26 mouse cellular contexts compared by ENCODE assay signal in the genomic region with DNA sequence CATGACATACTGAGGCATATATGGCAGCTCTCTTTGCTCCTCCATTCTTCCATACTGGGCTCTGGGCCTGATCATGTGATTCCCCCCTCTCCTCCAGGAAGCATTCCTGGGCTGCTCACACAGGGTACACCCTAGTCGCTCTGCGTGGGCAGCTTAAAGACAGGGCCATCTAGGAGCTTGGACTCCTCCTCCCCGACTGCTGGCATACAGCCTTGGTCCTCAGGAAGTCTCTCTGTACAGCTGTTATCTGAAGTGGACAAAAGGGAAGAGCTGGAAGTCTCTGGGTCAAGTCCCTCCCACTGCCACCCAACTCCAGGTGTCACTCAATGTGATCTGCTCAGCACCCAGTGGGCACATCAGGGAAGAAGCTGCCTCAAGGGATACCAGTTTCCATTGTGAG.
A peak's percentile ranks its signal among the peaks of the same experiment; 100 is the strongest.
DNase-seq lines count a peak whose midpoint lies in the region; ATAC-seq and TF ChIP-seq lines count a peak whose summit lies in the region.
"Had no signal": no experiment of that assay in that cellular context is flagged by ENCODE, and none has a peak within 500 bp of the region (broad histone marks: within the 10 kb centered on the region; RNA-seq: fewer than 3 reads in every experiment).

No protein-coding gene starts in this region.

- no peak for ATAC-seq in lung, embryonic 14.5 days (ENCODE audit: insufficient read depth)
- 0 out of 2 replicates have a peak, but pooled peaks have one; percentile 15 for ATAC-seq in kidney, embryonic 15.5 days (replicated peaks; ENCODE audit: low FRiP score)
- ATAC-seq: intestine, postnatal 0 days; liver, embryonic 12.5 days; midbrain, embryonic 16.5 days; Patski had no signal

- no peak overlapping the region for H3K27ac ChIP-seq in lung, embryonic 14.5 days (ENCODE audit: low read depth)
- H3K27ac ChIP-seq in kidney, adult 2 months (ENCODE audit: insufficient read depth, low read depth, low read length) = no peak overlapping the region
- no peak overlapping the region for H3K27ac ChIP-seq in kidney, embryonic 15.5 days
- H3K27ac ChIP-seq: embryonic facial prominence, embryonic 12.5 days; heart, adult 2 months; heart, embryonic 15.5 days; hindbrain, embryonic 10.5 days; limb, embryonic 13.5 days; liver, embryonic 12.5 days; neural tube, embryonic 13.5 days had no signal

- no peaks in the 10 kb centered on the region for H3K36me3 ChIP-seq in lung, embryonic 14.5 days (ENCODE audit: insufficient read depth)
- H3K36me3 ChIP-seq in kidney, adult 2 months (ENCODE audit: control insufficient read depth, insufficient read depth, low read length) = no peaks in the 10 kb centered on the region
- no peaks in the 10 kb centered on the region for H3K36me3 ChIP-seq in kidney, embryonic 15.5 days
- H3K36me3 ChIP-seq: embryonic facial prominence, embryonic 12.5 days; G1E; heart, embryonic 15.5 days; hindbrain, embryonic 10.5 days; limb, embryonic 13.5 days; liver, embryonic 12.5 days; neural tube, embryonic 13.5 days had no signal

- H3K4me2 ChIP-seq in lung, embryonic 14.5 days = no peak overlapping the region
- H3K4me2 ChIP-seq in kidney, embryonic 15.5 days = no peak overlapping the region
- H3K4me2 ChIP-seq: embryonic facial prominence, embryonic 12.5 days; heart, embryonic 15.5 days; limb, embryonic 13.5 days; liver, embryonic 12.5 days; neural tube, embryonic 13.5 days had no signal

- no peak for TF ChIP-seq POLR2A in kidney, adult 2 months (IDR thresholded peaks at IDR 0.05; ENCODE audit: low read depth, low read length)

- no peaks in the 10 kb centered on the region for H3K4me1 ChIP-seq in lung, embryonic 14.5 days (ENCODE audit: insufficient read depth)
- no peaks in the 10 kb centered on the region for H3K4me1 ChIP-seq in kidney, adult 2 months (ENCODE audit: control insufficient read depth, insufficient read depth, low read length)
- no peaks in the 10 kb centered on the region; the same call in 1 of the 2 replicates for H3K4me1 ChIP-seq in kidney, embryonic 15.5 days
- H3K4me1 ChIP-seq: embryonic facial prominence, embryonic 12.5 days; heart, embryonic 15.5 days; hindbrain, embryonic 10.5 days; limb, embryonic 13.5 days; liver, embryonic 12.5 days; neural tube, embryonic 13.5 days had no signal

- H3K27me3 ChIP-seq in lung, embryonic 14.5 days (ENCODE audit: insufficient read depth, low read length) = no peaks in the 10 kb centered on the region
- no peaks in the 10 kb centered on the region for H3K27me3 ChIP-seq in kidney, adult 2 months (replicated peaks; ENCODE audit: control insufficient read depth, insufficient read depth, low read length)
- no peaks in the 10 kb centered on the region for H3K27me3 ChIP-seq in kidney, embryonic 15.5 days
- H3K27me3 ChIP-seq: heart, embryonic 15.5 days; limb, embryonic 13.5 days; liver, embryonic 12.5 days; neural tube, embryonic 13.5 days; Patski had no signal

- DNase-seq in adrenal gland, postnatal 36 days = peak; percentile 8 to 12
- no peak for DNase-seq in adrenal gland, postnatal 4 days (ENCODE audit: low spot score in 2 of 2)
- peak; percentile 13 for DNase-seq in lung, embryonic 14.5 days
- DNase-seq in lung, postnatal 36 days = no peak
- DNase-seq in kidney, adult 2 months = peak; percentile 36
- no peak for DNase-seq in gastrocnemius, postnatal 10 days
- DNase-seq in layer of hippocampus, adult 11-12 months (ENCODE audit: low spot score) = no peak
- DNase-seq: cerebellum, adult 2 months; cerebellum, postnatal 25 days; gastrocnemius, postnatal 36 days; heart, adult 2 months; retina, postnatal 1 day; right cerebral cortex, postnatal 25 days; spleen, adult 18-20 months had no signal

- H3K4me3 ChIP-seq in lung, embryonic 14.5 days (ENCODE audit: low read depth, low read length) = no peak overlapping the region
- H3K4me3 ChIP-seq in kidney, adult 2 months (ENCODE audit: insufficient read depth, low read depth, low read length) = no peak overlapping the region
- H3K4me3 ChIP-seq in kidney, embryonic 15.5 days (replicated peaks) = no peak overlapping the region
- H3K4me3 ChIP-seq: embryonic facial prominence, embryonic 12.5 days; heart, adult 2 months; heart, embryonic 15.5 days; hindbrain, embryonic 10.5 days; limb, embryonic 13.5 days; liver, embryonic 12.5 days; myocyte; neural tube, embryonic 13.5 days had no signal

- no peaks in the 10 kb centered on the region for H3K9me3 ChIP-seq in lung, embryonic 14.5 days (ENCODE audit: low read depth, low read length)
- H3K9me3 ChIP-seq in kidney, embryonic 15.5 days (replicated peaks) = no peaks in the 10 kb centered on the region
- H3K9me3 ChIP-seq: embryonic facial prominence, embryonic 12.5 days; heart, embryonic 15.5 days; hindbrain, embryonic 10.5 days; limb, embryonic 13.5 days; liver, embryonic 12.5 days; neural tube, embryonic 13.5 days had no signal

- 82% methylated on average over 3 of the region's 3 CpGs for WGBS in lung, embryonic 14.5 days
- 74% methylated on average over 3 of the region's 3 CpGs for WGBS in kidney, adult 2 months
- WGBS in kidney, embryonic 15.5 days = 88% methylated on average over 3 of the region's 3 CpGs

- TF ChIP-seq CTCF in lung, embryonic 14.5 days (IDR thresholded peaks at IDR 0.05; ENCODE audit: low read depth) = no peak
- no peak for TF ChIP-seq CTCF in kidney, adult 2 months (conservative IDR thresholded peaks at IDR 0.05; ENCODE audit: insufficient read depth, insufficient read length, low read depth, low read length)

- H3K9ac ChIP-seq in lung, embryonic 14.5 days = no peak overlapping the region
- no peak overlapping the region for H3K9ac ChIP-seq in kidney, embryonic 15.5 days
- H3K9ac ChIP-seq: embryonic facial prominence, embryonic 12.5 days; heart, embryonic 15.5 days; limb, embryonic 13.5 days; liver, embryonic 12.5 days; neural tube, embryonic 13.5 days had no signal

Comparison
In these comparisons a context has a peak if more than half of its experiments do, and no peak if none do; other contexts are left out.
1. DNase-seq: peak in adrenal gland, postnatal 36 days (2 of 2), lung, embryonic 14.5 days (single experiment) and kidney, adult 2 months (single experiment); none in adrenal gland, postnatal 4 days (0 of 2), lung, postnatal 36 days (single experiment), gastrocnemius, postnatal 10 days (single experiment) and layer of hippocampus, adult 11-12 months (single experiment).